Mouse (Mus musculus) forebrain, embryonic 11.5 days (tissue): ENCODE measurements around the gene Scarb1. TPM values are rescaled to one million over a fixed set of nuclear protein-coding genes. Genes with fewer than 3 reads are reported as not detected.

ENCODE experiments used
- ATAC-seq: fragments of 200-750 bp; cut with Nextera tagmentation; replicated peaks from 2 replicates; pipeline ENCODE4 v1.8.0; 2017; ENCODE audit warnings: moderate TSS enrichment; ENCODE audit not compliant: low FRiP score
- DNase-seq: peaks from one replicate; pipeline ENCODE4 v3.0.0-alpha.2; 2017; ENCODE audit warnings: low spot score
- H3K27ac ChIP-seq: fragments of 300-500 bp; sonication (generic); 2 replicates; pipeline ENCODE4 v1.5.1; 2014; ENCODE audit warnings: low read depth, low read length
- H3K27me3 ChIP-seq: fragments of 300-500 bp; sonication (generic); 2 replicates; pipeline ENCODE4 v1.6.1; 2014; ENCODE audit warnings: mild to moderate bottlenecking, low read length, mixed read lengths; ENCODE audit not compliant: control insufficient read depth, insufficient read depth
- H3K36me3 ChIP-seq: fragments of 300-500 bp; sonication (generic); 2 replicates; pipeline ENCODE4 v1.6.1; 2014; ENCODE audit warnings: mild to moderate bottlenecking, low read length, moderate library complexity, mixed read lengths; ENCODE audit not compliant: control insufficient read depth, insufficient read depth
- H3K4me1 ChIP-seq: fragments of 300-500 bp; sonication (generic); replicated peaks from 2 replicates; pipeline ENCODE4 v1.6.1; 2014; ENCODE audit warnings: low read length, mixed read lengths; ENCODE audit not compliant: control insufficient read depth, insufficient read depth
- H3K4me2 ChIP-seq: fragments of 300-500 bp; sonication (generic); 2 replicates; pipeline ENCODE4 v1.6.1; 2014; ENCODE audit warnings: low read depth, mild to moderate bottlenecking, low read length, moderate library complexity, mixed read lengths; ENCODE audit not compliant: severe bottlenecking
- H3K4me3 ChIP-seq: fragments of 300-500 bp; sonication (generic); 2 replicates; pipeline ENCODE4 v1.5.1; 2014; ENCODE audit warnings: low read depth, low read length
- H3K9ac ChIP-seq: fragments of 300-500 bp; sonication (generic); 2 replicates; pipeline ENCODE4 v1.6.1; 2014; ENCODE audit warnings: low read length
- H3K9me3 ChIP-seq: fragments of 300-500 bp; sonication (generic); 2 replicates; pipeline ENCODE4 v1.6.1; 2016; ENCODE audit warnings: low read length, mixed read lengths; ENCODE audit not compliant: control insufficient read depth
- WGBS: fragments of 180-500 bp; shearing (Covaris S2); extraction: QIAGEN DNeasy Blood & Tissue Kit; methylation state at CpG from one replicate; pipeline ENCODE4 v1.1.7; 2014; 5-methylcytosine and 5-hydroxymethylcytosine counted together
- polyA plus RNA-seq: library from polyadenylated mRNA; unstranded; fragments of >200 nt; fragmentation: Nextera tagmentation; extraction: Ambion mirVana; gene quantifications from 2 replicates; pipeline ENCODE4 v1.2.1, GENCODE M21; 2014

The Scarb1 gene
- polyA plus RNA-seq, 1 experiment from 2014 or later = 43.7 TPM

- Histone ChIP-seq H3K4me2 (no peak overlapping the region), H3K27me3 (no peaks in the 10 kb centered on the region), H3K9ac (no peak overlapping the region), H3K27ac (no peak overlapping the region), H3K36me3 (peaks cover 4% of the 10 kb centered on the region; the same call in 1 of the 2 replicates), H3K4me3 (no peak overlapping the region), H3K9me3 (no peaks in the 10 kb centered on the region), H3K4me1 (peaks cover 3% of the 10 kb centered on the region; the same call in 1 of the 2 replicates)
- ATAC-seq (no peak), DNase-seq (no peak)
- WGBS = 84% methylated on average over 3 of the region's 3 CpGs
These were observed 42.9 kb upstream of the Scarb1 start for GRCm38 (mm10) chr5:125383637-125384420.

- ATAC-seq (peak; percentile 42; the same call in 1 of the 2 replicates), DNase-seq (peak; percentile 73)
- no peak overlapping the region for H3K27ac ChIP-seq
- H3K36me3 ChIP-seq = peaks cover 4% of the 10 kb centered on the region; the same call in 1 of the 2 replicates
- H3K4me1 ChIP-seq = peaks cover 3% of the 10 kb centered on the region; the same call in 1 of the 2 replicates
- H3K9ac ChIP-seq = no peak overlapping the region
- no peak overlapping the region for H3K4me3 ChIP-seq
- 55% methylated on average over 6 of the region's 6 CpGs for WGBS
- no peaks in the 10 kb centered on the region for H3K9me3 ChIP-seq
- H3K27me3 ChIP-seq = no peaks in the 10 kb centered on the region
- no peak overlapping the region for H3K4me2 ChIP-seq
These were observed 42.0 kb upstream of the Scarb1 start for GRCm38 (mm10) chr5:125382673-125383558.

- 85% methylated on average over 5 of the region's 5 CpGs for WGBS
- no peak overlapping the region for H3K4me2 ChIP-seq
- no peaks in the 10 kb centered on the region for H3K27me3 ChIP-seq
These were observed 41.2 kb upstream of the Scarb1 start for GRCm38 (mm10) chr5:125381954-125382672.

DNA sequence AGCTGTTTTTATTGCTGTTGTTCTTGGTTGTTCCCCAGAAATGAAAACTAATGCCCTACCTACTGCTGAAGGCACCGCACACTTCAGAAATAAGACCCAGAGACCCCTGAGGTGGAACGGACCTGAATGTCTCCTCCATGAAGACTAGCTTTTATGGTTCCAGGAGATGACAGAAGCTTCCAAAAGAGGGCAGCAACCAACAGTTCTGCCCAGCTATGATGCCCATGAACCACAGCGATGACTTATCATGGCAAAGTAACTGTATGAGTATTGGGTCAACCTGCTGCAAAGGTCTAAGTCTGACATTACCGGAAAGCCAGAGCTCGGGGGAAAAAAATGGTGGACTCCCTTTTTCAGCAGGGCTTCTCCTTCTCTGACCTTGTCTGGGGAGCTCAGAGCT is 38.0 kb upstream of the Scarb1 start:
- Histone ChIP-seq H3K4me1 (no peaks in the 10 kb centered on the region), H3K4me3 (no peak overlapping the region), H3K9ac (no peak overlapping the region), H3K36me3 (no peaks in the 10 kb centered on the region), H3K9me3 (no peaks in the 10 kb centered on the region), H3K27ac (no peak overlapping the region), H3K27me3 (no peaks in the 10 kb centered on the region), H3K4me2 (no peak overlapping the region)
- DNase-seq (no peak), ATAC-seq (no peak)
- 84% methylated on average over 5 of the region's 5 CpGs for WGBS

More at GRCm38 (mm10) chr5:125381954-125382672, 41.2 kb upstream of the Scarb1 start:
- Histone ChIP-seq H3K4me3 (no peak overlapping the region), H3K4me1 (peaks cover 3% of the 10 kb centered on the region; the same call in 1 of the 2 replicates), H3K9me3 (no peaks in the 10 kb centered on the region), H3K27ac (no peak overlapping the region), H3K36me3 (peaks cover 4% of the 10 kb centered on the region; the same call in 1 of the 2 replicates), H3K9ac (no peak overlapping the region)
- no peak for ATAC-seq
- no peak for DNase-seq

- Histone ChIP-seq H3K4me1 (no peaks in the 10 kb centered on the region), H3K4me2 (no peak overlapping the region), H3K4me3 (no peak overlapping the region), H3K9ac (no peak overlapping the region), H3K27me3 (no peaks in the 10 kb centered on the region), H3K9me3 (no peaks in the 10 kb centered on the region), H3K36me3 (no peaks in the 10 kb centered on the region), H3K27ac (no peak overlapping the region)
- ATAC-seq = no peak
- 80% methylated on average over 7 of the region's 7 CpGs for WGBS
- no peak for DNase-seq
These were observed 36.3 kb upstream of the Scarb1 start for GRCm38 (mm10) chr5:125377214-125377613.

- H3K27me3 ChIP-seq = no peaks in the 10 kb centered on the region
- 89% methylated on average over 2 of the region's 2 CpGs for WGBS
- H3K27ac ChIP-seq = no peak overlapping the region
- ATAC-seq = no peak
- H3K4me1 ChIP-seq = no peaks in the 10 kb centered on the region
- H3K4me3 ChIP-seq = no peak overlapping the region
- no peak overlapping the region for H3K9ac ChIP-seq
- no peaks in the 10 kb centered on the region for H3K36me3 ChIP-seq
- no peaks in the 10 kb centered on the region for H3K9me3 ChIP-seq
- no peak for DNase-seq
- H3K4me2 ChIP-seq = no peak overlapping the region
These were observed 35.0 kb upstream of the Scarb1 start for GRCm38 (mm10) chr5:125375871-125376270.

DNA sequence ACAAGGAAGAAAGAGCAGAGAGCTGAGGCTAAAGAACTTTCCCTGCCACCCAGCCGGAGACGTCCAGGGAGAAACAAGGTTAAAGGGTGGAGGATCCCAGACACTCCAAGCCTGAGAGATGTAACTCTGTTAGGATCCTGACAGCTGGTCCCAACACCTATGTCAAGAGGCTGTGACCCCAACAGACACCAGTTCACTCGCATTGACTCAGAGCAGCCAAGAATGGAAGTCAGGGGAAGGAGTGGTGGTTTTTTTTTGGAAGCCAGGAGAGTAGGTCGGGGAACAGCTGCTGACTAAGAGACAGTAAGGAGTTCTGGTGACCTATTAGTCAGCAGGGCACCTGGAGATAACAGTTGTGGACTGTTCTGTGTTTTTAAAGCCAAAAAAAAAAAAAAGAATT is 31.1 kb upstream of the Scarb1 start:
- H3K9ac ChIP-seq = no peak overlapping the region
- no peaks in the 10 kb centered on the region for H3K27me3 ChIP-seq
- ATAC-seq (no peak), DNase-seq (no peak)
- no peak overlapping the region for H3K4me2 ChIP-seq
- H3K9me3 ChIP-seq = no peaks in the 10 kb centered on the region
- no peak overlapping the region for H3K27ac ChIP-seq
- whole genome bisulfite sequencing = 85% methylated on average over 4 of the region's 4 CpGs
- no peak overlapping the region for H3K4me3 ChIP-seq
- no peaks in the 10 kb centered on the region for H3K36me3 ChIP-seq
- H3K4me1 ChIP-seq = no peaks in the 10 kb centered on the region

DNA sequence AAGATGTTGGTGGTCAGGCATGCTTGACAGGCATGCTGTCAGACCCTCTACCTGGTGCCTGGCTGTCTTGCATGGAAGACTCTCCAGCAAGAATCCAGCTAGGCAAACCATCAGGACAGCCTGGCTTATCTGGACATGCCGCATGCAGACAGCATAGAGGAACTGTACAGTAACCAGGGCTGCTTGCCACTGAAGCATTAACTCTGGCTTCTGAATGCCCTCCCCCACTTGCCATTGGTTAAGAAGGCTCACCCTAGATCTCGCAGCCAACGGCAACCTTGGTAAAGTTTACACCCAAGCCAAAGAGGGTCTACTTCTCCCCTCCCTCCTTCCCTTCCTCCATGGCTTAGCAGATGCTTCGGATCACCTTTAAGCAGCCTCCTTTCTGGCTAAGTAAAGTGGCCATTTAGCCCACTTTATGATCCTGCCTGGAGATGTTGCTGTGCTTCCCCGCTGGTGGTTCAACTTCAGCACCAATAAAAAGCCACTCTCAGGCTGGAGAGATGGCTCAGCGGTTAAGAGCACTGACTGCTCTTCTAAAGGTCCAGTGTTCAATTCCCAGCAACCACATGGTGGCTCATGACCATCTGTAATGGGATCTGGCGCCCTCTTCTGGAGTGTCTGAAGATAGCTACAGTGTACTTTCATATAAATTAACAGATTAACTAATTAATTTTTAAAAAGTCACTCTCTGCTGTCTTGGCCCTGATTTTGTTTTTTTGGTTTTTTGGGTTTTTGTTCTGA is 30.2 kb upstream of the Scarb1 start:
- ATAC-seq = no peak
- Histone ChIP-seq H3K4me3 (no peak overlapping the region), H3K36me3 (no peaks in the 10 kb centered on the region), H3K27ac (no peak overlapping the region), H3K4me2 (no peak overlapping the region), H3K9ac (no peak overlapping the region), H3K4me1 (no peaks in the 10 kb centered on the region), H3K27me3 (no peaks in the 10 kb centered on the region), H3K9me3 (no peaks in the 10 kb centered on the region)
- DNase-seq = no peak
- WGBS = 75% methylated on average over 7 of the region's 7 CpGs
